Mouse (Mus musculus): ENCODE measurements around the gene Tmem238. TPM values are rescaled to one million over a fixed set of nuclear protein-coding genes. Genes with fewer than 3 reads are reported as not detected.
"Not testable (repeated sequence)": the region's sequence is repeated elsewhere in the genome, so short reads cannot be mapped to it uniquely, and the experiment has no call there.

The Tmem238 gene
- polyA plus RNA-seq, 1 experiment from 2014 or later: 32.8 TPM

DNA sequence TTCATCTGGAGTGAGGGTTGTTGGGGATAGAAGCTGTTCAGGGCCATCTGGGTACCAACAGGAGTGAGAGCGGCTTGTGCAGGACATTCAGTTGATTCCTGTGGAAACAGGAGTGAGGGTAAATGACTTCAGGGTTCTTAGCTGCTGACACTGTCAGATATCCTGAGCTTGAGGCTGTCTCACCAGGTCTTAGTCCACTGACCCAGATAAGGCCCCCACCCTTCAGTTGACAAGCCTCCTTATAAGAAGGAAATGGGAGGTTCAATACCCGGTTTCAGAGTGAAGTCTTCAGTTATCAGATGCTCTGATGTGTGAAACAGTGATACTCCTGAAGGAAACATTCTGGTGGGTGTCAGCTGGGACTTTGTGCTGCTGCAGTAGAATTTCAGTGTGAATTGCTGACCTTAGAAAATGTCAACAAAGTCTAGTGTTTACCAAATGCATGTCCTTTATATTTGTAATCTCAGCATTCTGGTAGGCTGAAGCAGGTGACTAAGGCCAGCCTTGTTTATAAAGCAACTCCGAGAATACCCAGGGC is 5.2 kb upstream of the Tmem238 start:
- Histone ChIP-seq H3K27me3 (replicated peaks; ENCODE audit: control insufficient read depth, insufficient read depth, low read length) (no peaks in the 10 kb centered on the region), H3K4me1 (ENCODE audit: control insufficient read depth, insufficient read depth, low read length) (peaks cover 20% of the 10 kb centered on the region), H3K27ac (ENCODE audit: low read length) (peak overlapping the region; percentile 56), H3K9me3 (ENCODE audit: control insufficient read depth, low read length) (no peaks in the 10 kb centered on the region), H3K4me2 (ENCODE audit: low read depth, low read length) (peak overlapping the region; percentile 92; the same call in 1 of the 2 replicates), H3K4me3 (ENCODE audit: low read length) (peak overlapping the region; percentile 87; the same call in 1 of the 2 replicates), H3K36me3 (ENCODE audit: control insufficient read depth, insufficient read depth, low read length) (peaks cover 19% of the 10 kb centered on the region), H3K9ac (ENCODE audit: low read depth, low read length) (peak overlapping the region; percentile 97; the same call in 1 of the 2 replicates)
- ATAC-seq: peak; percentile 12; the same call in 1 of the 2 replicates
- WGBS: 76% methylated on average over 3 of the region's 3 CpGs

DNA sequence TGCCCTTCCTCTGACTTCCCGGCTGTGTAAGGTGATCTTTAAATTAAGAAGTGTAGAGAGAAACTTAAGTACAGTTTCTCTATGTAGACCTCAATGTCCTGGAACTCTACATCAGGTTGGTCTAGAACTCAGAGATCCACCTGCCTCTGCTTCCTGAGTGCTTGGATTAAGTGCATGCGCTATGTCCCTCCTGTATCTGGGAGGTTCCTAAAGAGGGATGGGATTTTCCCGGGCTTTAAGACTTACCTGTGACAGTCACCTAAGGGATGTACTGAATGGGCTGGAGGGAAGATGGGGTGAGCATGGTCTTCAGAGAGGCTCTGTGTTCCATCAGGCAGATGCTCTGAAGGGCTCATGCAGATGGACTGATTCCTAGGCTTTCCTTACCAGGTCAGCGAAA is 4.2 kb upstream of the Tmem238 start:
- H3K9ac ChIP-seq (ENCODE audit: low read depth, low read length): peak overlapping the region; percentile 97
- 35% methylated on average over 4 of the region's 4 CpGs for WGBS
- no peak for ATAC-seq

DNA sequence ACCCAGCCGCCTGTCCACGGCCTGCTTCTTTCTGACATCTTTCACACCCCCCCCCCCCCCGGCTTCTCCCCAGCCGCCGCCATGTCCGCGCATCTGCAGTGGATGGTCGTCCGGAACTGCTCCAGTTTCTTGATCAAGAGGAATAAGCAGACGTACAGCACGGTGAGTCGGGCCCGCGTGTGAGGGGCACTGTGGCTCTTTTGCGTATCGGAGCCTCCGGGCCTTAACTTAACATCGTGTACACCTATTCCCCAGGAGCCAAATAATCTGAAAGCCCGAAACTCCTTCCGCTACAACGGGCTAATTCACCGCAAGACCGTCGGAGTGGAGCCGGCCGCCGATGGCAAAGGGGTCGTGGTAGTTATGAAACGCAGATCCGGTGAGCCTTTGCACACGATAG is 3.8 kb upstream of the Tmem238 start:
- peaks cover 27% of the 10 kb centered on the region for H3K4me1 ChIP-seq (ENCODE audit: control insufficient read depth, insufficient read depth, low read length)
- peak overlapping the region; percentile 95 for H3K27ac ChIP-seq (ENCODE audit: low read length)
- H3K9ac ChIP-seq (ENCODE audit: low read depth, low read length): peak overlapping the region; percentile 97
- not testable (repeated sequence) for H3K27me3 ChIP-seq (replicated peaks; ENCODE audit: control insufficient read depth, insufficient read depth, low read length); H3K9me3 ChIP-seq (ENCODE audit: control insufficient read depth, low read length)
- peaks cover 19% of the 10 kb centered on the region for H3K36me3 ChIP-seq (ENCODE audit: control insufficient read depth, insufficient read depth, low read length)
- H3K4me3 ChIP-seq (ENCODE audit: low read length): peak overlapping the region; percentile 87
- peak overlapping the region; percentile 92 for H3K4me2 ChIP-seq (ENCODE audit: low read depth, low read length)
- ATAC-seq: peak; percentile 7; the same call in 1 of the 2 replicates
- under 1% methylated on average over 31 of the region's 31 CpGs for WGBS

More for the DNA sequence above, 4.2 kb upstream of the Tmem238 start:
- Histone ChIP-seq H3K9me3 (ENCODE audit: control insufficient read depth, low read length) (no peaks in the 10 kb centered on the region), H3K27me3 (replicated peaks; ENCODE audit: control insufficient read depth, insufficient read depth, low read length) (no peaks in the 10 kb centered on the region), H3K4me2 (ENCODE audit: low read depth, low read length) (peak overlapping the region; percentile 92), H3K4me1 (ENCODE audit: control insufficient read depth, insufficient read depth, low read length) (peaks cover 23% of the 10 kb centered on the region), H3K36me3 (ENCODE audit: control insufficient read depth, insufficient read depth, low read length) (peaks cover 19% of the 10 kb centered on the region), H3K4me3 (ENCODE audit: low read length) (peak overlapping the region; percentile 87), H3K27ac (ENCODE audit: low read length) (peak overlapping the region; percentile 95)

DNA sequence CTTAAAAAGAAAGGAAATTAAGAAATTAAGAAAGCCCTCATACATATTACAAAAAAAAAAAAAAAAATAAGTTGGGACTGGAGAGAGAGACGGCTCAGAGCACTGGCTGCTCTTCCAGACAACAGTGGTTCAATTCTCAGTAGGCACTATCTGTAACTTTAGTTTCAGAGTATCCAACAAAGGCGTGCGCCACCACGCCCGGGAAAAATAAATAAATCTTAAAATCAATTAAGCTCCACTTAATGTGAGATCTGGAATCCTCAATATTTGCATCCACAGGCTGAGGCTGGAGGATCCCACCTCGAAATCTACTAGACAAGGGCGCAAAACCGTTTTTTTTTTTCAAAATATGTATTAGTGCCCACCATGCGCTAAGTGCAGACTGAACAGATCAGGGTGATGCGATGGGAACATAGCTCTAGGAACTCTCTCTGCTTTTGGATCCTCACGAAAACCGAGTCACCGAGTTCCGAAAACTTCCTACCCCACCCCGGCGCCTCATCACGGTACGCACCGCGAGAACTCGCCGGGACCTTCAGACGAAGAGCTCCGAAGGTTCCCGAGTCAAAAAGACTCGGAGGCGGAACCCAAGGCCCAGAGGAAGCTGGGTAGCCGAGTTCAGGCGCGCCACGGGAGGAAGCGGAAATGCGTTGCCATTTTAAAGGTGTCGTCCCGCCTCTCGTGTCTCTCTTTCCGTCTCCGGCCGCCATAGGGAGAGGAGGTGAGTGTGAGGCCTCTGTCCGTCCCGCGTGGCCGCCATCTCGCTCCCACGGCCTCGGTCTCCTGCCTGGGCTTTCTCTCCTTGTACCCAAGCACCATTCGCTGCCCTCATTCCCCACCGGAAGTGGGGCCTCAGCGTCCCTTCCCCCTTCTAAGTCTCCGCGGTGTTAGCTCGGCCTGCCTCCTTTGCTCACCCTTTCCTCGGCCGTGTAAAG is 3.1 kb upstream of the Tmem238 start, which contains the start of gene Rpl28:
Gene Rpl28, plus strand, starts transcription at position 597 of the 935 bp plus-strand sequence.
- Histone ChIP-seq H3K4me1 (ENCODE audit: control insufficient read depth, insufficient read depth, low read length) (peaks cover 28% of the 10 kb centered on the region), H3K4me3 (ENCODE audit: low read length) (peak within 1 kb of the TSS; percentile 87), H3K27me3 (replicated peaks; ENCODE audit: control insufficient read depth, insufficient read depth, low read length) (no peaks in the 10 kb centered on the region), H3K9ac (ENCODE audit: low read depth, low read length) (peak within 1 kb of the TSS; percentile 97), H3K4me2 (ENCODE audit: low read depth, low read length) (peak within 1 kb of the TSS; percentile 92), H3K36me3 (ENCODE audit: control insufficient read depth, insufficient read depth, low read length) (peaks cover 19% of the 10 kb centered on the region), H3K9me3 (ENCODE audit: control insufficient read depth, low read length) (no peaks in the 10 kb centered on the region), H3K27ac (ENCODE audit: low read length) (peak within 1 kb of the TSS; percentile 97)
- under 1% methylated on average over 53 of the region's 54 CpGs for WGBS
- peak; percentile 81 for ATAC-seq

DNA sequence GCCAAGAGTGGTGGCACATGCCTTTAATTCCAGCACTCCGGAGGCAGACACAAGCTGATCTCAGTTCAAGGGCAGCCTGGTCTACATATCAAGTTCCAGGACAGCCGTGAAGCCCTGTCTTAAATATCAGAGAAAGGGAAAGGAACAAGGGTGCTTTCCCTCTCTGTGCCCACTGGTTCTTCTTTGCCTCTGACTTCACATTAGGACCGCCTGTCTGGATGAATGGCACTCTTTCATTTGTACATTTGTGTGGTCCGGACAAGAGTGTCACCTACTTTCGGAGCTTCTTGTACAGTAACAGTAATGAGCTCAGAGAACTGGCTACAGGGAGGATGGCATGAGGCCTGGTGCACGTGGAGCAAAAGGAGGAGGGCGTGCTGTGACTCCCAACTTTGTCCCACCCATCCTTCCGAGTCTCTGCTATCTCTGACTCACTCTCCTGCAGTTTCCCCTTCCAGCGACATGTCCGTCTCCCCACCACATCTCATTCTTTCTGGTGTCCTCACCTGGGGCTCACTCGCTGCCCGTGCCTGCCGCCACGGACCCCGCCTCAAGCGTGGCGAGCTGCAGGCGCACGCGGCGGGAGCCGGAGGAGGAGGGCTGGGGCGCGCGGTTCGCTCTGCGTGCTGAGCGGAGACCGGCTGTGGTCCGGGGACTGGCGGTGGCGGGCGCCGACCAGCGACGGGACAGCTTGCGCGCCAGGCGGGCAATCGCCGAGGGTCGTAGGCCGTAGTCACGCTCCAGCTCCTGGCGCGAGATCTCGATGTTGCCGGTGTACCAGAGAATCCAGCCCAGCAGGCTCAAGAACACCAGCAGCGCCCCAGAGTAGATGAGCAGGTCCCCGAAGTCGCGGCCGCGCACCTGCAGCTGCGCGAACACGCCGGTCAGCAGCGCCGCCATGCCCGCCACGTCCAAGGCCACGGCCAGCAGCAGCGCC is 689 bp downstream of the Tmem238 start:
- Histone ChIP-seq H3K27ac (ENCODE audit: low read length) (peak overlapping the region; percentile 89), H3K9me3 (ENCODE audit: control insufficient read depth, low read length) (no peaks in the 10 kb centered on the region), H3K36me3 (ENCODE audit: control insufficient read depth, insufficient read depth, low read length) (peaks cover 7% of the 10 kb centered on the region; the same call in 1 of the 2 replicates), H3K4me2 (ENCODE audit: low read depth, low read length) (peak overlapping the region; percentile 91), H3K27me3 (replicated peaks; ENCODE audit: control insufficient read depth, insufficient read depth, low read length) (no peaks in the 10 kb centered on the region), H3K4me3 (ENCODE audit: low read length) (peak overlapping the region; percentile 74), H3K9ac (ENCODE audit: low read depth, low read length) (peak overlapping the region; percentile 88), H3K4me1 (ENCODE audit: control insufficient read depth, insufficient read depth, low read length) (peaks cover 13% of the 10 kb centered on the region)
- 2% methylated on average over 63 of the region's 64 CpGs for WGBS
- ATAC-seq: peak; percentile 66

DNA sequence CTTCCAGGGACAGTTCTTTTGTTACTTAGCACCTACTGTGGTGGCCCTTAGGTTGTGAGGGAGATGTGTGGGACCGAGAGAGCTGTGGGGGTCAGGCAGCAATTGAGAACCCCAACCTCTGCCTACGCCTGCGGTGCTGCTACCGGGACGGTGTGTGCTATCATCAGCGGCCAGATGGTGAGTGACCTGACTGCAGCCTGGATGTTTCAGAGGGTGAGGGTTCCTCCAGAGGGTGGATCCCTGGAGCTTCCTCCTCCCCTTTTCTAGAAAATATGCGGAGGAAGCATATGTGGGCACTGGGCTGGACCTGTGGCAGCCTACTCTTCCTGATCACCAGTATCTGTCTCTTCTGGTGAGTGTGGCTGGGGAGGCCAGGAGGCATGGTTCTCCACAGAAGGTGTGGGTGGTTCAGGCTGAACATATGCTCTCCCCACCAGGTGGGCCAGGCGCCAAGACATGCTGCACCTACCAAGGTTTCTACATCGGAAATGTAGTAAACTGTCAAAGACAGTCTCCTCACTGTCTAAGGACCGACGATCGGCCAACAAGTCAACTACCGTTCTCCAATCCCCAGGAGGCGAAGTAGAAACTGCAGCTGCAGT is 5.7 kb downstream of the Tmem238 start:
- Histone ChIP-seq H3K9me3 (ENCODE audit: control insufficient read depth, low read length) (no peaks in the 10 kb centered on the region), H3K27me3 (replicated peaks; ENCODE audit: control insufficient read depth, insufficient read depth, low read length) (peaks cover 4% of the 10 kb centered on the region), H3K36me3 (ENCODE audit: control insufficient read depth, insufficient read depth, low read length) (peaks cover 5% of the 10 kb centered on the region; the same call in 1 of the 2 replicates), H3K9ac (ENCODE audit: low read depth, low read length) (no peak overlapping the region), H3K4me1 (ENCODE audit: control insufficient read depth, insufficient read depth, low read length) (0 out of 2 replicates have a peak, but pooled peaks cover 8% of the 10 kb centered on the region), H3K4me2 (ENCODE audit: low read depth, low read length) (no peak overlapping the region), H3K4me3 (ENCODE audit: low read length) (no peak overlapping the region), H3K27ac (ENCODE audit: low read length) (no peak overlapping the region)
- ATAC-seq: no peak
- WGBS: 84% methylated on average over 14 of the region's 14 CpGs

DNA sequence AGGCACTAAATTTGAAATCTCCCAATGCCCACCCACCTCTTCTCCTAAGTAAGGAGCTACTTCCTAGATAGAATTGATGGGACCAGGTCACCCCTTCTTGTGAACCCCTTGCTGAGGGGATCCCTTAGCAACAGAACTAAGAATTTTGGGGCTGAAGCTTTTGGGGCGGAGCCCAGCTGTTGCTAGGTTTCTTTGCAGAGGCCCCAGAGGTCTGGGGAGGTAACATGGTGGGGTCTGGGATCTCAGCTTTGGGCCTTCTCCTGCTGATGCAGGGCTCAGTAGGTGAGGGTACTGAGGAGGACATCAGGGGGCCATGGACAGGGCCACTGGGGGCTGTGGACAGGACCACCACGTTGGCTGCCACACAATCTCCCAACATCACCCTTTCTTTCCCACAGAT is 6.7 kb downstream of the Tmem238 start, which contains the start of the genes Il11 and Tmem190:
Gene Il11, minus strand, starts transcription at position 101 of the 400 bp plus-strand sequence.
Gene Tmem190, plus strand, starts transcription at position 179 of the 400 bp plus-strand sequence.
- WGBS: 65% methylated on average over 2 of the region's 2 CpGs
- Histone ChIP-seq H3K36me3 (ENCODE audit: control insufficient read depth, insufficient read depth, low read length) (peaks cover 5% of the 10 kb centered on the region; the same call in 1 of the 2 replicates), H3K9ac (ENCODE audit: low read depth, low read length) (no peak within 1 kb of the TSS), H3K4me2 (ENCODE audit: low read depth, low read length) (no peak within 1 kb of the TSS), H3K27me3 (replicated peaks; ENCODE audit: control insufficient read depth, insufficient read depth, low read length) (peaks cover 14% of the 10 kb centered on the region), H3K4me3 (ENCODE audit: low read length) (no peak within 1 kb of the TSS), H3K27ac (ENCODE audit: low read length) (no peak within 1 kb of the TSS), H3K4me1 (ENCODE audit: control insufficient read depth, insufficient read depth, low read length) (0 out of 2 replicates have a peak, but pooled peaks cover 3% of the 10 kb centered on the region), H3K9me3 (ENCODE audit: control insufficient read depth, low read length) (no peaks in the 10 kb centered on the region)
- ATAC-seq: no peak

DNA sequence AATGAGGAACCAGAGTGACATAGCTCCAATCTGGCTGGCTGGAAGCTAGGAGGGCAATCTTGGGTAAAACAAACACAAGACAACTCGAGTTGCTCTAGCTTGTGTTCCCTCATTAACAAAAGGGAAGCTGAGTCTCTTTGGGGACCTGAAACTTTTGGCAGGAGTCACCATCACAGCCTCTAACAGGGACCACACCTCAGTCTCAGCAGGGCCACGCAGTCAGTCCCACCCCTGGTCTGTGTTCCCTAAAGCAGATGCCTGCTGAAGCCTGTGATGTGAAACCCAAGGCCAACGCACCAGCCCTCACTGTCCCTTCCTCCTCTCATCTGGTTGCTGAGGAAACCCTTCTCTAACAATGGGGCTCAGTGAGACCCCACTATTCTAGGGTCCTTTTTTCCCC is 7.3 kb downstream of the Tmem238 start:
- Histone ChIP-seq H3K4me1 (ENCODE audit: control insufficient read depth, insufficient read depth, low read length) (peaks cover 7% of the 10 kb centered on the region), H3K4me3 (ENCODE audit: low read length) (no peak overlapping the region), H3K9ac (ENCODE audit: low read depth, low read length) (no peak overlapping the region), H3K9me3 (ENCODE audit: control insufficient read depth, low read length) (no peaks in the 10 kb centered on the region), H3K36me3 (ENCODE audit: control insufficient read depth, insufficient read depth, low read length) (peaks cover 5% of the 10 kb centered on the region; the same call in 1 of the 2 replicates), H3K4me2 (ENCODE audit: low read depth, low read length) (no peak overlapping the region), H3K27ac (ENCODE audit: low read length) (no peak overlapping the region), H3K27me3 (replicated peaks; ENCODE audit: control insufficient read depth, insufficient read depth, low read length) (peaks cover 21% of the 10 kb centered on the region)
- ATAC-seq: no peak
- 41% methylated on average over 3 of the region's 3 CpGs for WGBS

Measured in intestine, embryonic 16.5 days (tissue).